Mouse (Mus musculus): Measurements from ENCODE around the gene Csrnp2.

DNA sequence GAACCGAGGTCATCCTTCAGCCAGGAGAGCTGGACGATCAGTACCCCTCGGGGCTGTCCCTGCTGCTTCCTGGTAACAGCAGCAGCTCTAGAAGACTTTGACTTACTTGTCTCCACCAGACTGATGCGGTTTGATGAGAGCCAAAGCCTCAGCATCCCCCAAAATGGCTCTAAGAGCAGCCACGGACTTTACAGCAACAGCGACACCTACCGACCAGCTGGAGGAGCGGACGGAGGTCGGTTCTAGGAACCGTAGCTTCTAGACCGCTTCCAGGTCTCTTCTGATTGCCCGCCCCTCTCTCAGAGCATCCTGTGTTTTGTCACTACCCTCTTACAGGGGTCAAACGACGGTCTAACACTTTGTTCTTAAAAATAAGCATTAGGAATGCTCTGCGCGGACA is 37.9 kb downstream of the Csrnp2 start:
- TF ChIP-seq GATA1 (IDR thresholded peaks at IDR 0.05; ENCODE audit: low read length) (no peak), TAL1 (IDR thresholded peaks at IDR 0.05; ENCODE audit: low read length) (no peak)

Data from erythroblast, embryonic 14.5 days (primary cell).